Mouse (Mus musculus) forebrain, embryonic 11.5 days (tissue): ENCODE measurements around the gene Unc45b. TPM values are rescaled to one million over a fixed set of nuclear protein-coding genes. Genes with fewer than 3 reads are reported as not detected.

Experiments
- ATAC-seq: fragments of 200-750 bp; cut with Nextera tagmentation; replicated peaks from 2 replicates; pipeline ENCODE4 v1.8.0; 2017; ENCODE audit warnings: moderate TSS enrichment; ENCODE audit not compliant: low FRiP score
- DNase-seq: peaks from one replicate; pipeline ENCODE4 v3.0.0-alpha.2; 2017; ENCODE audit warnings: low spot score
- H3K27ac ChIP-seq: fragments of 300-500 bp; sonication (generic); 2 replicates; pipeline ENCODE4 v1.5.1; 2014; ENCODE audit warnings: low read depth, low read length
- H3K27me3 ChIP-seq: fragments of 300-500 bp; sonication (generic); 2 replicates; pipeline ENCODE4 v1.6.1; 2014; ENCODE audit warnings: mild to moderate bottlenecking, low read length, mixed read lengths; ENCODE audit not compliant: control insufficient read depth, insufficient read depth
- H3K36me3 ChIP-seq: fragments of 300-500 bp; sonication (generic); 2 replicates; pipeline ENCODE4 v1.6.1; 2014; ENCODE audit warnings: mild to moderate bottlenecking, low read length, moderate library complexity, mixed read lengths; ENCODE audit not compliant: control insufficient read depth, insufficient read depth
- H3K4me1 ChIP-seq: fragments of 300-500 bp; sonication (generic); replicated peaks from 2 replicates; pipeline ENCODE4 v1.6.1; 2014; ENCODE audit warnings: low read length, mixed read lengths; ENCODE audit not compliant: control insufficient read depth, insufficient read depth
- H3K4me2 ChIP-seq: fragments of 300-500 bp; sonication (generic); 2 replicates; pipeline ENCODE4 v1.6.1; 2014; ENCODE audit warnings: low read depth, mild to moderate bottlenecking, low read length, moderate library complexity, mixed read lengths; ENCODE audit not compliant: severe bottlenecking
- H3K4me3 ChIP-seq: fragments of 300-500 bp; sonication (generic); 2 replicates; pipeline ENCODE4 v1.5.1; 2014; ENCODE audit warnings: low read depth, low read length
- H3K9ac ChIP-seq: fragments of 300-500 bp; sonication (generic); 2 replicates; pipeline ENCODE4 v1.6.1; 2014; ENCODE audit warnings: low read length
- H3K9me3 ChIP-seq: fragments of 300-500 bp; sonication (generic); 2 replicates; pipeline ENCODE4 v1.6.1; 2016; ENCODE audit warnings: low read length, mixed read lengths; ENCODE audit not compliant: control insufficient read depth
- WGBS: fragments of 180-500 bp; shearing (Covaris S2); extraction: QIAGEN DNeasy Blood & Tissue Kit; methylation state at CpG from one replicate; pipeline ENCODE4 v1.1.7; 2014; 5-methylcytosine and 5-hydroxymethylcytosine counted together
- polyA plus RNA-seq: library from polyadenylated mRNA; unstranded; fragments of >200 nt; fragmentation: Nextera tagmentation; extraction: Ambion mirVana; gene quantifications from 2 replicates; pipeline ENCODE4 v1.2.1, GENCODE M21; 2014

Unc45b gene
- 0.20 and 0.41 TPM in 2 replicates for polyA plus RNA-seq

GRCm38 (mm10) chr11:82910250-82910649, at the start of gene Unc45b:
Gene Unc45b, plus strand, starts transcription at chr11:82910550.
- 90% methylated on average over 4 of the region's 4 CpGs for WGBS
- ATAC-seq (no peak), DNase-seq (no peak)
- Histone ChIP-seq H3K27ac (no peak within 1 kb of the TSS), H3K9ac (no peak within 1 kb of the TSS), H3K36me3 (no peaks in the 10 kb centered on the region), H3K4me3 (no peak within 1 kb of the TSS), H3K4me1 (peaks cover 3% of the 10 kb centered on the region; the same call in 1 of the 2 replicates), H3K27me3 (no peaks in the 10 kb centered on the region), H3K9me3 (no peaks in the 10 kb centered on the region), H3K4me2 (no peak within 1 kb of the TSS)

- Histone ChIP-seq H3K4me2 (no peak overlapping the region), H3K9ac (no peak overlapping the region), H3K36me3 (no peaks in the 10 kb centered on the region), H3K9me3 (no peaks in the 10 kb centered on the region), H3K27me3 (no peaks in the 10 kb centered on the region), H3K4me1 (peaks cover 9% of the 10 kb centered on the region; the same call in 1 of the 2 replicates), H3K27ac (no peak overlapping the region), H3K4me3 (no peak overlapping the region)
- DNase-seq (no peak), ATAC-seq (no peak)
- 90% methylated on average over 6 of the region's 6 CpGs for WGBS
Measured at GRCm38 (mm10) chr11:82860759-82861158, 49.6 kb upstream of the Unc45b start.

GRCm38 (mm10) chr11:82861558-82861957, 48.8 kb upstream of the Unc45b start:
- 67% methylated on average over 8 of the region's 8 CpGs for WGBS
- Histone ChIP-seq H3K27ac (no peak overlapping the region), H3K36me3 (no peaks in the 10 kb centered on the region), H3K9me3 (no peaks in the 10 kb centered on the region), H3K4me3 (no peak overlapping the region), H3K9ac (no peak overlapping the region), H3K4me2 (no peak overlapping the region), H3K4me1 (peaks cover 9% of the 10 kb centered on the region; the same call in 1 of the 2 replicates), H3K27me3 (no peaks in the 10 kb centered on the region)
- no peak for DNase-seq
- no peak for ATAC-seq

- Histone ChIP-seq H3K9ac (no peak overlapping the region), H3K4me3 (no peak overlapping the region), H3K4me1 (peaks cover 9% of the 10 kb centered on the region; the same call in 1 of the 2 replicates), H3K4me2 (no peak overlapping the region), H3K27ac (peak overlapping the region; percentile 71), H3K36me3 (no peaks in the 10 kb centered on the region), H3K27me3 (no peaks in the 10 kb centered on the region), H3K9me3 (no peaks in the 10 kb centered on the region)
- WGBS = 57% methylated on average over 9 of the region's 9 CpGs
- no peak; the same call in 1 of the 2 replicates for ATAC-seq
- no peak for DNase-seq
Measured at GRCm38 (mm10) chr11:82862638-82863037, 47.7 kb upstream of the Unc45b start.

- H3K4me1 ChIP-seq = peaks cover 10% of the 10 kb centered on the region; the same call in 1 of the 2 replicates
- H3K27ac ChIP-seq = peak overlapping the region; percentile 71; the same call in 1 of the 2 replicates
- H3K27me3 ChIP-seq = no peaks in the 10 kb centered on the region
- ATAC-seq (peak; percentile 63; the same call in 1 of the 2 replicates), DNase-seq (no peak)
- no peaks in the 10 kb centered on the region for H3K9me3 ChIP-seq
- H3K4me2 ChIP-seq = no peak overlapping the region
- H3K9ac ChIP-seq = no peak overlapping the region
- WGBS = 31% methylated on average over 2 of the region's 2 CpGs
- no peaks in the 10 kb centered on the region for H3K36me3 ChIP-seq
- H3K4me3 ChIP-seq = no peak overlapping the region
Measured at GRCm38 (mm10) chr11:82863059-82863458, 47.3 kb upstream of the Unc45b start.

GRCm38 (mm10) chr11:82863488-82863931, 46.8 kb upstream of the Unc45b start:
- ATAC-seq = peak; percentile 82
- no peak for DNase-seq
- no peak overlapping the region for H3K9ac ChIP-seq
- H3K27me3 ChIP-seq = no peaks in the 10 kb centered on the region
- H3K36me3 ChIP-seq = no peaks in the 10 kb centered on the region
- H3K4me1 ChIP-seq = peaks cover 10% of the 10 kb centered on the region; the same call in 1 of the 2 replicates
- no peaks in the 10 kb centered on the region for H3K9me3 ChIP-seq
- H3K4me3 ChIP-seq = no peak overlapping the region
- no peak overlapping the region for H3K4me2 ChIP-seq
- WGBS = 31% methylated on average over 4 of the region's 4 CpGs
- peak overlapping the region; percentile 60 for H3K27ac ChIP-seq

GRCm38 (mm10) chr11:82865957-82866356, 44.4 kb upstream of the Unc45b start:
- no peaks in the 10 kb centered on the region for H3K36me3 ChIP-seq
- H3K27me3 ChIP-seq = no peaks in the 10 kb centered on the region
- no peak overlapping the region for H3K9ac ChIP-seq
- 87% methylated on average over 10 of the region's 10 CpGs for WGBS
- DNase-seq = no peak
- no peak overlapping the region for H3K4me2 ChIP-seq
- H3K4me1 ChIP-seq = peaks cover 10% of the 10 kb centered on the region; the same call in 1 of the 2 replicates
- no peak overlapping the region for H3K27ac ChIP-seq
- ATAC-seq = no peak
- H3K9me3 ChIP-seq = no peaks in the 10 kb centered on the region
- no peak overlapping the region for H3K4me3 ChIP-seq

GRCm38 (mm10) chr11:82866850-82867564, 43.3 kb upstream of the Unc45b start:
- no peaks in the 10 kb centered on the region for H3K27me3 ChIP-seq
- 35% methylated on average over 7 of the region's 7 CpGs for WGBS

More at GRCm38 (mm10) chr11:82866850-82867564, 43.3 kb upstream of the Unc45b start:
- Histone ChIP-seq H3K27ac (no peak overlapping the region), H3K4me2 (no peak overlapping the region), H3K4me3 (no peak overlapping the region), H3K9ac (no peak overlapping the region), H3K4me1 (peaks cover 8% of the 10 kb centered on the region; the same call in 1 of the 2 replicates), H3K9me3 (no peaks in the 10 kb centered on the region), H3K36me3 (no peaks in the 10 kb centered on the region)
- DNase-seq (no peak), ATAC-seq (no peak)
